Mouse (Mus musculus) hindbrain, embryonic 12.5 days (tissue): ENCODE measurements around the gene Coro6. TPM values are rescaled to one million over a fixed set of nuclear protein-coding genes. Genes with fewer than 3 reads are reported as not detected.

Experiments
- ATAC-seq: fragments of 200-750 bp; cut with Nextera tagmentation; 2 replicates; pipeline ENCODE4 v1.8.0; 2017; ENCODE audit warnings: moderate TSS enrichment; ENCODE audit not compliant: low FRiP score
- H3K27ac ChIP-seq: fragments of 300-500 bp; sonication (generic); 2 replicates; pipeline ENCODE4 v1.5.1; 2016; ENCODE audit warnings: mild to moderate bottlenecking
- H3K27me3 ChIP-seq: fragments of 300-500 bp; sonication (generic); 2 replicates; pipeline ENCODE4 v1.6.1; 2016; ENCODE audit warnings: mild to moderate bottlenecking
- H3K36me3 ChIP-seq: fragments of 300-500 bp; sonication (generic); 2 replicates; pipeline ENCODE4 v1.6.1; 2016; ENCODE audit warnings: mild to moderate bottlenecking
- H3K4me1 ChIP-seq: fragments of 300-500 bp; sonication (generic); 2 replicates; pipeline ENCODE4 v1.6.1; 2016
- H3K4me2 ChIP-seq: fragments of 300-500 bp; sonication (generic); replicated peaks from 2 replicates; pipeline ENCODE4 v1.6.1; 2016; ENCODE audit warnings: mild to moderate bottlenecking
- H3K4me3 ChIP-seq: fragments of 300-500 bp; sonication (generic); 2 replicates; pipeline ENCODE4 v1.5.1; 2016; ENCODE audit warnings: mild to moderate bottlenecking
- H3K9ac ChIP-seq: fragments of 300-500 bp; sonication (generic); 2 replicates; pipeline ENCODE4 v1.6.1; 2016; ENCODE audit warnings: mild to moderate bottlenecking, moderate library complexity
- H3K9me3 ChIP-seq: fragments of 300-500 bp; sonication (generic); replicated peaks from 2 replicates; pipeline ENCODE4 v1.6.1; 2016; ENCODE audit warnings: mild to moderate bottlenecking
- WGBS: fragments of 180-500 bp; shearing (Covaris S2); methylation state at CpG from one replicate; pipeline ENCODE4 v1.1.7; 2016; 5-methylcytosine and 5-hydroxymethylcytosine counted together
- polyA plus RNA-seq: library from polyadenylated mRNA; unstranded; fragments of >200 nt; fragmentation: Nextera tagmentation; extraction: Ambion mirVana; gene quantifications from 2 replicates; pipeline ENCODE4 v1.2.1, GENCODE M21; 2016

Gene Coro6
- 0.09 and 0.52 TPM in 2 replicates for polyA plus RNA-seq

DNA sequence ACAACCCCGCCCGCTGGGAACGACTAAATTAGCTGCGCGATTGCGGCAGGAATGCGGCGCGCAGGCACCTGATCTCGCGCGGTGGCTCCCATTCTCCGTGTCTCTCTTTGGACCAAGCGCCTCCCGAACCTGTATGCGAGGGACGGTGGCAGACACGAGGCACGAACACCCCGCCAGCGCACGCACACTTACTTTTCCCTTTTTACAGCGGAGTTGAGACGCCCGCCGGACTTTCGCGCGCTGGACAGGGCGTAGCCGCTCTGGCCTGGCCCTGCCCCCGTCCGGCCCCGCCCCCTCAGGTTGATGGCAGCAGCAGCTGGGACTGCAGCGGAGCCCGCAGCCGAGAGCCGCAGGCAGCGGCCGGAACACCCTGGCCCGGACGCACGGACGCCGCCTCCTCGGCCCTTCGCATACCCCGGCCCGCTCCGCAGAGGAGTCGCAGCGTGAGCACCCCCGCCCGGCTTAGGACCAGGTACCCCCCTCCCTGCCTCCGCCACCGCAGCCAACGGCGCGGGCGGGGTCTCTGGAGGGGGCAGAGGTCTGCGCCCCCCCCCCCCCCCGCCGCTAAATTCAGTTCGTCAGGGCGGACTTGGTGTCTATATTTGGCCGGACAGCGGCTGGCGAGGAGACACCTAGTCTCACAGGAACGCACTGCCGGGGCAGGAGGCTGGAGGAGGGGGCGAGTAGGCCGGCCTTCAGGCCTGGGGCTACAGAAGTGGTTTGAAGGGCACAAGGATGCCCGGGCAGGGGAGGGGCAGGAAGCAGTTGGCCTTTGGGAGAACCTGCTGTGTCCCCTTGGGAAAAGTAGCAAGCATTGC, at the start of gene Coro6:
Gene Coro6, plus strand, starts transcription at position 129 of the 818 bp plus-strand sequence.
- Histone ChIP-seq H3K27ac (no peak within 1 kb of the TSS), H3K27me3 (peaks cover 74% of the 10 kb centered on the region), H3K4me1 (peaks cover 14% of the 10 kb centered on the region), H3K9ac (peak within 1 kb of the TSS; percentile 64), H3K4me2 (peak within 1 kb of the TSS; percentile 99), H3K36me3 (no peaks in the 10 kb centered on the region), H3K9me3 (no peaks in the 10 kb centered on the region), H3K4me3 (peak within 1 kb of the TSS; percentile 54)
- WGBS, result under 1% methylated on average over 72 of the region's 73 CpGs
- peak; percentile 51; the same call in 1 of the 2 replicates for ATAC-seq

DNA sequence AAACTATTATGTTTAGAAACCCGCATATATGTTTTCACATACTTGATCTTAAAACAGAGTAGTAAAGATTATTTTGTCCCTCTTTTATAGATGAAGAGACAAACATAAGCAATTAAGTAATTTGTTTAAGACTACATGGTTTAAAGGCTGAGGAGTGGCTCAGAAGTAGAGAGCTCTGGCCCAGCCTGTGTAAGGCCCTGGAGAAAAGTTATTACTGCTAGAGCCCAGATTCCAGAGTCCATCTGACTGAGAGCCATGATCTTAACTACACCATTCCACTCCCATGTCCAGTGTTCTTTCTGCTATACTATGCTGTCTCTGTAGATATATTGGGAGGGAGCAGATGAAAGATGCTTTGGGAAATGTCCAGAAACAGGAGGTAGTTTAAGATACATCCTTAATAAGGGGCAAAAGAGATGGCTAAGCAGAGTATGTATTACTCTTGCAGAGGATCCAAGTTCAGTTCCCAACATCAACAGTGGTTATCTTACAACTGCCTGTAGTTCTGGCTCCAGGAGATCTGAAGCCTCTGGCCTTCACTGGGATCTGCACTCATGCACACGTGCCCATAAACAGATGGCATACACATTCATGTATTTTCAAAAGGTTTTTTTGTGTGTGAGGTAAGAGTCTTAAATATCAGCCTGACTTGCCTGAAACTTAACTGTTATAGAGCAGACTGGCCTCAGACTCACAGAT, 47.9 kb upstream of the Coro6 start:
- H3K4me2 ChIP-seq, result no peak overlapping the region
- H3K36me3 ChIP-seq, result no peaks in the 10 kb centered on the region
- 83% methylated on average over 2 of the region's 2 CpGs for WGBS
- H3K27ac ChIP-seq, result no peak overlapping the region
- H3K27me3 ChIP-seq, result no peaks in the 10 kb centered on the region
- H3K9me3 ChIP-seq, result no peaks in the 10 kb centered on the region
- no peak overlapping the region for H3K4me3 ChIP-seq
- H3K4me1 ChIP-seq, result no peaks in the 10 kb centered on the region
- H3K9ac ChIP-seq, result no peak overlapping the region
- no peak for ATAC-seq

GRCm38 (mm10) chr11:77416212-77417000, 45.8 kb upstream of the Coro6 start:
- Histone ChIP-seq H3K27me3 (no peaks in the 10 kb centered on the region), H3K4me2 (no peak overlapping the region), H3K9me3 (no peaks in the 10 kb centered on the region), H3K27ac (no peak overlapping the region), H3K4me3 (no peak overlapping the region), H3K36me3 (0 out of 2 replicates have a peak, but pooled peaks cover 4% of the 10 kb centered on the region), H3K9ac (no peak overlapping the region), H3K4me1 (no peaks in the 10 kb centered on the region)
- ATAC-seq, result no peak
- 72% methylated on average over 4 of the region's 4 CpGs for WGBS

DNA sequence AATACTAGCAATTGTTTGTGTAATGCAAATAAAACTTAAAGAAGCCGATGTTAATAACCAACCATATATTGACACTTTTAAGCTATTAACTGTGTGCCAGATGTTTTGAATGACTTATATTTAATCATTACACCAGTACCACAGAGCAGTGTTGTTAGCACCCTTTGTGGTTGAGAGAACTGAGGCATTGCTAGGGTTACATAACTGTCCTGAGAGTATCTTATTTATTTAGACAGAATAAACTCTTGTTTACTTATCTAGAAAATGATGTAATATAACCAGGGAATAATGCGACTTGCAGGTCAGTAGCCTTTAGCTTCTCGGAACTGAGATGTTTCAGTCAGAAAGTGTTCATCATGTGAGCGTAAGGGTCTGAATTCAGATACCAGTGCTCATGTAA, 44.2 kb upstream of the Coro6 start:
- no peaks in the 10 kb centered on the region for H3K4me1 ChIP-seq
- H3K4me3 ChIP-seq, result no peak overlapping the region
- WGBS, result 94% methylated on average over 4 of the region's 4 CpGs
- no peak overlapping the region for H3K4me2 ChIP-seq
- H3K27me3 ChIP-seq, result no peaks in the 10 kb centered on the region
- no peak for ATAC-seq
- H3K9ac ChIP-seq, result no peak overlapping the region
- H3K9me3 ChIP-seq, result no peaks in the 10 kb centered on the region
- H3K27ac ChIP-seq, result no peak overlapping the region
- peaks cover 15% of the 10 kb centered on the region; the same call in 1 of the 2 replicates for H3K36me3 ChIP-seq

- 88% methylated on average over 4 of the region's 4 CpGs for WGBS
- Histone ChIP-seq H3K9me3 (no peaks in the 10 kb centered on the region), H3K27me3 (no peaks in the 10 kb centered on the region), H3K27ac (no peak overlapping the region), H3K36me3 (peaks cover 23% of the 10 kb centered on the region; the same call in 1 of the 2 replicates), H3K4me1 (no peaks in the 10 kb centered on the region), H3K4me2 (no peak overlapping the region), H3K4me3 (no peak overlapping the region), H3K9ac (no peak overlapping the region)
- ATAC-seq, result no peak
These were observed 38.9 kb upstream of the Coro6 start for GRCm38 (mm10) chr11:77423175-77423859.

DNA sequence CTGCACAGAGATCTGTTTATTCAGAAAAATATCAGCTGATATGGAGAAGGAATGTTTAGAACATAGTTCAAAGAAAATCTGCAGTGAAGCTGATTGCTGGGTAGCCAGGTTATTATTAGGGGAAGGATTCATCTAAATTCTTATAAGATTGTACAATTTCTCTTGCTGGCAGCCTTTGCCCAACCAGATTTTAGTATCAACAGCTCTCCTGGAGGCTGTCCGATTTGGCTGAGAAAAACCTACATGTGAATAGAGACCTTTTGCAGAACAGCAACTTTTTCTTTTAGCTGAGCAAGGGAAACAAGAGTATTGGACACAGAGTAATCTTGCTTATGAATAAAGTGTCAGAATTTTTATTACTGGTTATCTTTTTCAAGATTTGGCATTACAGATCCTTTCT, 33.8 kb upstream of the Coro6 start:
- H3K4me2 ChIP-seq, result no peak overlapping the region
- H3K27ac ChIP-seq, result no peak overlapping the region
- H3K4me1 ChIP-seq, result no peaks in the 10 kb centered on the region
- 92% methylated on average over 1 of the region's 1 CpGs for WGBS
- H3K9ac ChIP-seq, result no peak overlapping the region
- H3K9me3 ChIP-seq, result no peaks in the 10 kb centered on the region
- no peak for ATAC-seq
- H3K4me3 ChIP-seq, result no peak overlapping the region
- H3K36me3 ChIP-seq, result 0 out of 2 replicates have a peak, but pooled peaks cover 4% of the 10 kb centered on the region
- no peaks in the 10 kb centered on the region for H3K27me3 ChIP-seq

DNA sequence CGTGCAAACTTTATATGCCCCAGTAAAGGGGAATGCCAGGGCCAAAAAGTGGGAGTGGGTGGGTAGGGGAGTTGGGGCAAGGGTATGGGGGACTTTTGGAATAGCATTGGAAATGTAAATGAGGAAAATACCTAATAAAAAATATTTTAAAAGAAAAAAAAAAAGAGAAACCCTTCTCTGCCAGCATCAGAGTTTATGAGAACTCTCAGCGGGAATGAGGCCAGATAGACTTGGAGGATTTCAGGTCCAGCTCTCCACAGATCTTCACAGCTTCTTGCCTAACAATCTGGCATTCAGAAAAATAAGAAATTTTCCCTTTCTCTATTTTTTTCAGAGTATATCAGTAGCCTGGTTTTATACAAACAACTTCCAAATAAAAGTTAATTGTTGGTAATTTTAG, 25.2 kb upstream of the Coro6 start:
- Histone ChIP-seq H3K27ac (no peak overlapping the region), H3K4me1 (no peaks in the 10 kb centered on the region), H3K4me2 (no peak overlapping the region), H3K36me3 (peaks cover 31% of the 10 kb centered on the region), H3K4me3 (no peak overlapping the region), H3K9me3 (no peaks in the 10 kb centered on the region), H3K9ac (no peak overlapping the region), H3K27me3 (no peaks in the 10 kb centered on the region)
- ATAC-seq, result no peak
- 94% methylated on average over 2 of the region's 2 CpGs for WGBS

DNA sequence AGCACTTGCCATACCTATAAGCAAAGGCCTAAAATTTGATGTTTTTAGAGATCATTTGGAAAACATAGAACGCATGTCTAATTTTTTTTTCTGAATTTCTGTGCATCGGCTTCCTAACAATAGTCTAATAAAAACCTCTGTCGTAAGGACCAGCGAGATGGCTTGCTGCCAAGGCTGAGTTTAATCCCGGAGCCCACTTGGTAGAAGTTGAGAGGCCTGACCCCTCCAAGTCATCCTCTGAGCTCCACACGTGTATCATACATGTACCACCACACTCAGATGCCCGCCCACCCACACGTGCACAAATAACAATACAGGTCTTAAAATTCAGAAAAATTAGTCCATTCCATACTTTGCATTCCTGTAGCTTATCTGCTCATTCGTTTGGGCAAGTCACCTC, 22.1 kb upstream of the Coro6 start:
- H3K36me3 ChIP-seq, result peaks cover 38% of the 10 kb centered on the region
- no peak overlapping the region for H3K4me3 ChIP-seq
- no peaks in the 10 kb centered on the region for H3K4me1 ChIP-seq
- no peaks in the 10 kb centered on the region for H3K9me3 ChIP-seq
- 91% methylated on average over 9 of the region's 9 CpGs for WGBS
- no peak for ATAC-seq
- no peak overlapping the region for H3K4me2 ChIP-seq
- no peaks in the 10 kb centered on the region for H3K27me3 ChIP-seq
- no peak overlapping the region for H3K9ac ChIP-seq
- H3K27ac ChIP-seq, result no peak overlapping the region

- Histone ChIP-seq H3K27me3 (no peaks in the 10 kb centered on the region), H3K4me1 (no peaks in the 10 kb centered on the region), H3K9ac (no peak overlapping the region), H3K4me3 (no peak overlapping the region), H3K9me3 (no peaks in the 10 kb centered on the region), H3K4me2 (no peak overlapping the region), H3K27ac (no peak overlapping the region), H3K36me3 (peaks cover 38% of the 10 kb centered on the region)
- WGBS, result 89% methylated on average over 8 of the region's 8 CpGs
- no peak for ATAC-seq
These were observed 21.2 kb upstream of the Coro6 start for GRCm38 (mm10) chr11:77441020-77441419.

GRCm38 (mm10) chr11:77442186-77443170, 19.7 kb upstream of the Coro6 start:
- 84% methylated on average over 7 of the region's 7 CpGs for WGBS
- Histone ChIP-seq H3K27me3 (no peaks in the 10 kb centered on the region), H3K36me3 (peaks cover 37% of the 10 kb centered on the region), H3K9ac (no peak overlapping the region), H3K4me2 (no peak overlapping the region), H3K4me1 (no peaks in the 10 kb centered on the region), H3K9me3 (no peaks in the 10 kb centered on the region), H3K4me3 (no peak overlapping the region), H3K27ac (no peak overlapping the region)
- no peak for ATAC-seq

GRCm38 (mm10) chr11:77444939-77445338, 17.3 kb upstream of the Coro6 start:
- WGBS, result 86% methylated on average over 2 of the region's 2 CpGs
- ATAC-seq, result no peak

More at GRCm38 (mm10) chr11:77444939-77445338, 17.3 kb upstream of the Coro6 start:
- Histone ChIP-seq H3K27me3 (no peaks in the 10 kb centered on the region), H3K27ac (no peak overlapping the region), H3K9ac (no peak overlapping the region), H3K4me3 (no peak overlapping the region), H3K36me3 (peaks cover 28% of the 10 kb centered on the region), H3K4me2 (no peak overlapping the region), H3K9me3 (no peaks in the 10 kb centered on the region), H3K4me1 (no peaks in the 10 kb centered on the region)
